Mouse (Mus musculus) E14TG2a.4 (cell line): ENCODE measurements around the gene Hsd11b1.

Experiments
- CTCF ChIP-seq: conservative IDR thresholded peaks from 2 replicates; pipeline ENCODE4 v1.5.1; 2014; ENCODE audit warnings: low read length
- NANOG ChIP-seq: IDR thresholded peaks from 2 replicates; pipeline ENCODE4 v1.6.1; 2014; ENCODE audit warnings: borderline replicate concordance, low read length, mixed read lengths

GRCm38 (mm10) chr1:193272137-193272915, 8.5 kb upstream of the Hsd11b1 start:
- no peak for TF ChIP-seq CTCF
- no peak for TF ChIP-seq NANOG
